Mouse (Mus musculus) heart, embryonic 10.5 days (tissue): Measurements from ENCODE around the gene Sp3. TPM values are rescaled to one million over a fixed set of nuclear protein-coding genes. Genes with fewer than 3 reads are reported as not detected.
"Not testable (repeated sequence)": the region's sequence is repeated elsewhere in the genome, so short reads cannot be mapped to it uniquely, and the experiment has no call there.

ENCODE experiments used
- DNase-seq: peaks from one replicate; pipeline ENCODE4 v3.0.0-alpha.2; 2017; ENCODE audit warnings: low spot score
- H3K27ac ChIP-seq: fragments of 300-500 bp; sonication (generic); 2 replicates; pipeline ENCODE4 v1.5.1; 2016; ENCODE audit warnings: mild to moderate bottlenecking
- H3K27me3 ChIP-seq: fragments of 300-500 bp; sonication (generic); 2 replicates; pipeline ENCODE4 v1.6.1; 2016; ENCODE audit warnings: mild to moderate bottlenecking; ENCODE audit not compliant: poor library complexity, insufficient read depth, severe bottlenecking
- H3K36me3 ChIP-seq: fragments of 300-500 bp; sonication (generic); 2 replicates; pipeline ENCODE4 v1.6.1; 2016; ENCODE audit warnings: mild to moderate bottlenecking, moderate library complexity
- H3K4me1 ChIP-seq: fragments of 300-500 bp; sonication (generic); 2 replicates; pipeline ENCODE4 v1.6.1; 2016; ENCODE audit warnings: mild to moderate bottlenecking
- H3K4me3 ChIP-seq: fragments of 300-500 bp; sonication (generic); 2 replicates; pipeline ENCODE4 v1.5.1; 2016; ENCODE audit warnings: mild to moderate bottlenecking, moderate library complexity
- H3K9me3 ChIP-seq: fragments of 300-500 bp; sonication (generic); 2 replicates; pipeline ENCODE4 v1.6.1; 2016; ENCODE audit warnings: mild to moderate bottlenecking, moderate library complexity
- WGBS: fragments of 180-500 bp; shearing (Covaris S2); methylation state at CpG from one replicate; pipeline ENCODE4 v1.1.7; 2016; 5-methylcytosine and 5-hydroxymethylcytosine counted together
- microRNA-seq: library from miRNA; unstranded; fragments of <30 nt; microRNA quantifications from one replicate; pipeline ENCODE4, GENCODE M21; 2017
- polyA plus RNA-seq: library from polyadenylated mRNA; unstranded; fragments of >200 nt; fragmentation: Nextera tagmentation; extraction: Ambion mirVana; gene quantifications from 2 replicates; pipeline ENCODE4 v1.2.1, GENCODE M21; 2016

Gene Sp3
- polyA plus RNA-seq, 1 experiment from 2014 or later: 39.6 TPM

DNA sequence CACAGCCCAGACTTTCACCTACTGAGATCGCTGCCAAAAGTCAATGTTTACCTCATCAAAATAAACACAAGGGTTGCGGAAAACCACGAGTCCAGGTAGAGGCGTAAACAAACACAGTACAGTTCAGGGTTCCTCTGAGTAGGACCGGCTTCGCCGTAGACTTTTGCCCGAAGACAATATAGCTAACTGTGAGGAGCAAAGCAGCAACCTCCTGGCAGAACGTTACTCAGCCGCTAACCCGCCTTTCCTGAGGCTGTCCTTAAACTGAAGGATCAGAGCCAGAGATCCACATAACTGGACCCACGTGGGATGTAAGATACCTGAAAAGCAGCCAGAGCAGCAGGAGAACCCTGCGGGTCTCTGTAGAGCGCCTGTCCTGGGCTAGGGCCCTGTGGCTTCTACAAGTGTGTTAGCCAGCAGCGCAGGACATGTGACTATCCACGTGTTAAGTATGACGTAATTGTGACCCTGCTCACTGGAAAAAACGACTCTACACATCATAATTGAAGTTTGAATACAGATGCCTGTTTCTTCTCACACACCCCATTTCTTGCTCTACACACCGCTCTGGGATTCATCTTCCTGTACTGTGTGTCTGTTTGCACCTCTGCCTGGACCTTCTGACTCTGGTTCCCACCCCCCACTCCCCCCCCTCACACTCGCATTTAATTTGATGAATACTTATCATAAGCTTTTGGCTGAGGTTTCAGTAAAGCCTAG is 71.9 kb downstream of the Sp3 start:
- Histone ChIP-seq H3K27me3 (no peaks in the 10 kb centered on the region), H3K9me3 (no peaks in the 10 kb centered on the region), H3K36me3 (no peaks in the 10 kb centered on the region), H3K4me3 (no peak overlapping the region), H3K4me1 (no peaks in the 10 kb centered on the region), H3K27ac (no peak overlapping the region)
- WGBS: 81% methylated on average over 20 of the region's 20 CpGs
- DNase-seq: no peak

DNA sequence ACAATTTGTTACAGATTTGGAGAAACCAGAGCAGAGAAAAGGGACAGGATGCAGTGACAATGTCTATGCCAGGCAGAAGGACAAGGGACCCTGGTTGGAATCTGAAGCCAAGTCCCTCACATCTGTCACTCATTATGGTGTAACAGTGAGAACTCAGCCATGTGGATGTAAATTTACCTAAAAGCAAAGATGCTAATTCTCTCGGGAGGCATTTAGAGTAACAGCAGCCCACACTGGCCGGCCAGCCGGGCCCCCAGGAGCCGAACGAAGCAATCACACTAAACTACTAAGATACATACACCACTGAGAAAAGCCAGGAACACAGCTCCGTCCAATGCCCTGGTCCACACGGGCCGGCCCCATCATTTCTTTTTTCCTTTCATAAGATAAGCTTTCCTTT is 73.5 kb downstream of the Sp3 start:
- Histone ChIP-seq H3K4me3 (no peak overlapping the region), H3K4me1 (no peaks in the 10 kb centered on the region), H3K9me3 (no peaks in the 10 kb centered on the region), H3K27ac (no peak overlapping the region), H3K36me3 (no peaks in the 10 kb centered on the region), H3K27me3 (no peaks in the 10 kb centered on the region)
- WGBS: 79% methylated on average over 8 of the region's 8 CpGs
- no peak for DNase-seq

DNA sequence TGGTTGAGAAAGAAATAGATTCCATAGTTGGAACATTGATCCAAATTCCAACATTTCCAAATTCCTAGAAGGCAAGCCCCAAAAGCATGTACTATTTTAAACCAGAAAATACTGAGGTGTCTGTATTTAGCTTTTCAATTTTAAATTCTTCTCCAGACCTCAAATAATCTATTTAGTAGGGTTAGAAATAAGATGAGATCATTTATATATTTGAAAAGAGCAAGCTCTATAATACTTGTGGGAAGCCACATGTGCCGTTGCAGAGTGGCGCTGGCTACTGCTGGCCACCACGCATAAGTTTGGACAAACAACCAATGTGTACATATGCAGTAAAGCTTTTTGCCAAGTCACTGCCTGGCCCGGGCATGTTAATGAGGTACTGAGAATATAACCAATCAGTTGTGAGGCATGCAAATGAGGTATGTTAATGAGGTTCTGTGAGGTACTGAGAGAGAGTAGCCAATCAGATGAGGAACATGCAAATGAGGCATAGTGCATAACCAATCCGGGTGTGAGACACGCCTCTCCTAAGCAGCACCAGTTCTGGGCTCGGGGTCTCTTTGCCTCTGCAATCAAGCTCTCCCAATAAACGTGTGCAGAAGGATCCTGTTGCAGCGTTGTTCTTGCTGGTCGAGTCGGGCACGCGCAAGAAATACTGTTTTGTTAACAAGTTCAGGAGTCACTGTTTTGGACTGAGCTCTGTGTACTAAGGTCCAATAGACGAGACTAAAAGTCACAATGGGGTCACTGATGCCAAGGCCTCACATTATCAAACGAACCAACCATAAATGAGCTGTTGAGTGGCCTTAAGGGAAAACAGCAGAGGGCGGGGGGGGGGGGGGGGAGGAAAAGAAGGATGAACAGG is 77.2 kb downstream of the Sp3 start:
- H3K4me1 ChIP-seq, DNase-seq, H3K4me3 ChIP-seq, H3K27me3 ChIP-seq, H3K36me3 ChIP-seq, H3K9me3 ChIP-seq, H3K27ac ChIP-seq: not testable (repeated sequence)
- 89% methylated on average over 15 of the region's 16 CpGs for WGBS

DNA sequence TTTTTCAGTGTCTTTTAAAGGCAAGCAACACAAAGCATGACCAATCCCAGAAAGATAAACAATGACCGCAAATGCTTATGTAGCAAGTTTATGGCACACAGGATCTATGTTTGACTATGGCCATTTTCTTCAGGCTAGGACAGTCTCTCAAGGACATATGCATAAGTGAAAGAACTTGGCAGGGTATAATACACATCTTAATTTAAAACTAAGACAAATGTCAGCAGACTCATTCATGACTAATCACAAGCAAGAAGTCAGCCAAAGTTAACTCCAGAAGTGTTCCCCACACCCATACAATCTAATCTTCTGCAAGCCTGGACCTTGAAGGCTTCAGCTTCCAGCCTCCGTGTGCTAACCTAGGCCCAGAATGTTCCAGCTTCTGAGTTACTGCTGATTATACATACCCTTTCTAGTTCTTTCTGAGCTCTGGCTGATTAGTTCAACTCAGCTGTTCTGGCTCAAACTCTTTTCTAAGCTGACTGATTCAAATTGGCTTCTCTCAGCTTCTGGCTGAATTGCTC is 81.4 kb downstream of the Sp3 start:
- Histone ChIP-seq H3K27ac (no peak overlapping the region), H3K4me3 (no peak overlapping the region), H3K27me3 (no peaks in the 10 kb centered on the region), H3K4me1 (no peaks in the 10 kb centered on the region), H3K36me3 (no peaks in the 10 kb centered on the region; the same call in 1 of the 2 replicates), H3K9me3 (no peaks in the 10 kb centered on the region)
- 86% methylated on average over 2 of the region's 2 CpGs for WGBS
- DNase-seq: no peak

- Histone ChIP-seq H3K36me3 (no peaks in the 10 kb centered on the region; the same call in 1 of the 2 replicates), H3K27me3 (no peaks in the 10 kb centered on the region), H3K27ac (no peak overlapping the region), H3K4me1 (no peaks in the 10 kb centered on the region), H3K9me3 (no peaks in the 10 kb centered on the region), H3K4me3 (no peak overlapping the region)
- DNase-seq: no peak
- WGBS: 73% methylated on average over 3 of the region's 3 CpGs
Observed at GRCm38 (mm10) chr2:72898094-72898781, 82.0 kb downstream of the Sp3 start.

DNA sequence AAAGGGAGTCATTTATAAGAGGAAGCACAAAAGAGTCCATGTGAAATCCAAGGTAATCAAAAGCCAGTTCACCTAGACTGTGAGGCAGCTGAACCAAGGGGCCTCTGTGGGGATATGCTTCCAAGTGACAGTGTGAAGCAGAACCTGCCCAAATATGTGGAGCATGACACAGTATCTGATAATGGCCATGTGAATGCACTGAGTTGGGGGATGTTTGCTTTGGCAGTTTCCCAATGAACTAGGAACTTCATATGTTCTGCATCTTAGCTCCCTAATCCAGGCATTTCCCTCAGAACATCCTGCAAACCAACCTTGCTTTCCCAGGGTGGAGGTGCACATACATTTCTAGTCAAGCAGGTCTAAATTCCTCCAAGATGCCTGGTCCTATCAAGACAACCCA is 90.4 kb downstream of the Sp3 start:
- Histone ChIP-seq H3K36me3 (no peaks in the 10 kb centered on the region), H3K27ac (no peak overlapping the region), H3K4me3 (no peak overlapping the region), H3K4me1 (peaks cover 3% of the 10 kb centered on the region; the same call in 1 of the 2 replicates), H3K27me3 (no peaks in the 10 kb centered on the region), H3K9me3 (no peaks in the 10 kb centered on the region)
- DNase-seq: no peak

Small RNA genes lying within 50 kb of the gene (microRNA-seq; reads per million reads assigned to microRNA genes)
- not detected for gene Gm25960

Other genes with a start within 250 kb of the Sp3 start
- gene Gm11084, start 6.3 kb upstream of the Sp3 start, polyA plus RNA-seq: not detected in 2 replicates
- 73.2 and 80.8 TPM in 2 replicates for gene Ola1, start 238.5 kb upstream of the Sp3 start, polyA plus RNA-seq